Mouse (Mus musculus): ENCODE data around the gene Fau. TPM values are rescaled to one million over a fixed set of nuclear protein-coding genes. Genes with fewer than 3 reads are reported as not detected.

Fau gene
- total and polyA plus RNA-seq, 2 experiments: 455 to 820 TPM

DNA sequence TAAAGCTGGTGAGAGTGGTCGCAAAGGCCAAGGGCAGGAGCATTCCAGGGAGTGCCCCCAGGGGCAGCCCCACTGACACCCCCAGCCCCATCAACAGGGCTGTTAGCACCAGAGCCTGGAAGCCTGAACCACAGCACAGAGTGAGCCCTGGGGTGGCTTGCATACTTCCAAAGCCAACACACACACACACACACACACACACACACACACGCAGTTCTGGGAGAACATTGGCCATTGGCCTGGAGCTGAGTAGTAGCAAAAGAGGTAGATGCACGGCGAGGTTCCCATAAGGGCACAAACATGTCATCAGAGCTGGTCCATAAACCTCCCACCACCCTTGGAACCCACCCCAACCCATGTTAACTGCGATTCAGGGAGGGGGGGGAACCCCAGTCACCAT, 8.9 kb downstream of the Fau start:
- H3K36me3 ChIP-seq (ENCODE audit: control insufficient read depth, insufficient read depth, low read length): no peaks in the 10 kb centered on the region; the same call in 1 of the 2 replicates
- peak overlapping the region; percentile 31 for H3K9ac ChIP-seq (ENCODE audit: low read depth, low read length)
- H3K79me2 ChIP-seq (ENCODE audit: control insufficient read depth, insufficient read depth, low read length): peaks cover 5% of the 10 kb centered on the region; the same call in 1 of the 2 replicates
- peak overlapping the region; percentile 74; the same call in 1 of the 2 replicates for H3K4me3 ChIP-seq (ENCODE audit: insufficient read depth, low read depth, low read length)
- WGBS: 21% methylated on average over 5 of the region's 5 CpGs
- H3K27me3 ChIP-seq (ENCODE audit: control insufficient read depth, insufficient read depth, low read length): no peaks in the 10 kb centered on the region
- no peak for TF ChIP-seq CTCF (IDR thresholded peaks at IDR 0.05; ENCODE audit: low read depth, low read length)
- TF ChIP-seq POLR2A (IDR thresholded peaks at IDR 0.05; ENCODE audit: extremely low read depth, insufficient read depth, low read length): no peak
- DNase-seq (ENCODE audit: extremely low read depth, low read depth, low spot score): no peak
- peak overlapping the region; percentile 23; the same call in 1 of the 2 replicates for H3K27ac ChIP-seq (replicated peaks; ENCODE audit: insufficient read depth, low read depth, low read length)
- H3K4me1 ChIP-seq (ENCODE audit: control insufficient read depth, insufficient read depth, low read length): peaks cover 24% of the 10 kb centered on the region

DNA sequence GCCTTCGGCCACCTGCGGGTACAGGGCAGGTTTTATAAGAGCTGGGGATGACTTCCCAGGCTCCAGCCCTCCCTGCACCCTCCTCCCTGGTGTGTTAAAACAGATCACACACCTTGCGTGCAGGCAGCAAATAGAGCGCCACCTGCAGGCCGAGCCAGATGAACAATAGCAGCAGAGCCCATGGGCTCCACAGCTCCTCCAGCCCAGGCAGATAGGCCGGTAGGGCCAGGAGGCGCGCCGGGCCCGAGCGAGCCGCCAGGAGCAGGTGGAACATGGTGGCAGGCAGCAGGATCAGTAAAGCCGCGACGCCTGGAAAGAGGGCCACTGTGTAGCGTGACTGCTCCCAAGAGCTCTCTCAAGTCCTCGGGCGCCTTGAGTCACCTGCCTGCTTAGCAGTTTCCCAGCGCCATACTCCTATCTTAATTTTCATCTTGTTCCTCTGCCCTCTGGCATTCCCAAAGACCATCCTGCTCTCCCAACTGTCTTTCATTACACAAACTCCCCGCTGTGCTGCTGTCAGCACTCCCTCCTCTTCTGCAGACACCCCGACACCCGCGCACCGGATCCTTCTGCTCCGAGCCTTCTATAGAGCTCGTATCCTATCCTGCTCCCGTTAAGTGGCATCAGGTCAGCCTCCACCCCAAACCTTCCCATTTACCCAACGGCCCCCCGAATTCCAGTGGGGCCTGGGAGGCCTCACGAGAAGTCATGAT, 9.5 kb downstream of the Fau start:
- peak overlapping the region; percentile 85 for H3K9ac ChIP-seq (ENCODE audit: low read depth, low read length)
- H3K4me1 ChIP-seq (ENCODE audit: control insufficient read depth, insufficient read depth, low read length): peaks cover 23% of the 10 kb centered on the region
- no peaks in the 10 kb centered on the region; the same call in 1 of the 2 replicates for H3K36me3 ChIP-seq (ENCODE audit: control insufficient read depth, insufficient read depth, low read length)
- WGBS: under 1% methylated on average over 30 of the region's 30 CpGs
- DNase-seq (ENCODE audit: extremely low read depth, low read depth, low spot score): peak; percentile 70
- no peaks in the 10 kb centered on the region for H3K27me3 ChIP-seq (ENCODE audit: control insufficient read depth, insufficient read depth, low read length)
- peak overlapping the region; percentile 71 for H3K27ac ChIP-seq (replicated peaks; ENCODE audit: insufficient read depth, low read depth, low read length)
- TF ChIP-seq CTCF (IDR thresholded peaks at IDR 0.05; ENCODE audit: low read depth, low read length): peak; percentile 93
- no peak for TF ChIP-seq POLR2A (IDR thresholded peaks at IDR 0.05; ENCODE audit: extremely low read depth, insufficient read depth, low read length)
- H3K4me3 ChIP-seq (ENCODE audit: insufficient read depth, low read depth, low read length): peak overlapping the region; percentile 74
- peaks cover 5% of the 10 kb centered on the region; the same call in 1 of the 2 replicates for H3K79me2 ChIP-seq (ENCODE audit: control insufficient read depth, insufficient read depth, low read length)

DNA sequence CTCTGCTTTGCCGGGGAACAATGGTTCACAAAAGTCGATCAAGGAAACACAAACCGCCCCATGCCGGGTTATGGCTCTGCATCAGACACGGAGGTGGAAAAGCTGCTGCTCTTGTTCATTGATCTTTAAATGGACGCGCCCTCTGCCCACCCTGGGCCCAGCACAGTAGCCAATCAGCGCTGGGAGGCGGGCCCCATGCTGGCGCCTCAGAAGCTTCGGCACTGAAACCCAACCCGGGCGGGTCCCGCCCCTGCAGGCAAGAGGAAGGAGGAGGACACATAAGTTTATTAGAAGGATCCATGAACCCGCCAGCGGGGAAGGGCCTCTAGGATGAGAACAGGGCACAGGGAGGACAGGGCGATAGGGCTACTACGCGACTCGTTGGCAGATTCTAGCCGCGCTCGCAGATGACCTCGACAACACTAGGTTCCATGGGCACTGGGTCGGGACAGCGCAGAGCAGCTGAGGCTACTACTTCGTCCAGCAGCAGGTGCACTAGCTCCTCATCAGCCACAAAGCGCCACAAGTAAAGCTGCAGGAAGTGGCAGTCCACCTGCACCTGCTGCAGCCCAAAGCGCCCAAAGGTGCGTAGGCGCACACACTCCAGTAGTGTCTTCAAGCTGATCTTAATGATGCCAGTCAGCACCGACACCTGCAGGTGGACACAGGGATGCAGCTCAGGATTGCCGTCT, 10.2 kb downstream of the Fau start, which contains the start of gene Tm7sf2:
TSS of gene Tm7sf2 (minus strand) at position 650 of the 692 bp plus-strand sequence.
- Histone ChIP-seq H3K36me3 (ENCODE audit: control insufficient read depth, insufficient read depth, low read length) (no peaks in the 10 kb centered on the region; the same call in 1 of the 2 replicates), H3K79me2 (ENCODE audit: control insufficient read depth, insufficient read depth, low read length) (peaks cover 5% of the 10 kb centered on the region; the same call in 1 of the 2 replicates), H3K27me3 (ENCODE audit: control insufficient read depth, insufficient read depth, low read length) (no peaks in the 10 kb centered on the region), H3K4me1 (ENCODE audit: control insufficient read depth, insufficient read depth, low read length) (peaks cover 16% of the 10 kb centered on the region), H3K9ac (ENCODE audit: low read depth, low read length) (peak within 1 kb of the TSS; percentile 85), H3K27ac (replicated peaks; ENCODE audit: insufficient read depth, low read depth, low read length) (peak within 1 kb of the TSS; percentile 71), H3K4me3 (ENCODE audit: insufficient read depth, low read depth, low read length) (peak within 1 kb of the TSS; percentile 74)
- TF ChIP-seq CTCF (IDR thresholded peaks at IDR 0.05; ENCODE audit: low read depth, low read length): no peak
- TF ChIP-seq POLR2A (IDR thresholded peaks at IDR 0.05; ENCODE audit: extremely low read depth, insufficient read depth, low read length): peak; percentile 67; the same call in 1 of the 2 replicates
- 11% methylated on average over 33 of the region's 33 CpGs for WGBS
- peak; percentile 89 for DNase-seq (ENCODE audit: extremely low read depth, low read depth, low spot score)

DNA sequence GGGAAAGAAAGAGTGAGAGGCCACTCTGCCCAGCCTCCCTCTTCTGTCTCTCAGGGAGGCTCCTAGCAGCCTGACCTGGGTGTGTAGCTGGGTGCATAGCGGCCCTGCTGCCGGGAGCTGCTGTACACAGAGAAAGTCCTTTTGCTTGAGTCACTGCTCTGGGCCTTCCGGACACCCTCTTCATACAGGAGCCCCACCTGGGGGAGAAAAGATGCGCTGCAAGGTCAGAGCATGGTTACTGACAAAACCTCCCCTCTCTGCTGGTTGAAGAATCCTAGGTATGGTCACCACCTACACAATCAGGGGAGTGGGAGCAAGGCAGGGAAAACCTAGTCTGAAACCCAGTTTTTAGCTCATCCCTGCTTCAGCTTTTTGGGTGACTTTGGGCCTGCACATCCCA, 11.3 kb downstream of the Fau start:
- WGBS: 90% methylated on average over 4 of the region's 4 CpGs
- Histone ChIP-seq H3K4me1 (ENCODE audit: control insufficient read depth, insufficient read depth, low read length) (peaks cover 12% of the 10 kb centered on the region), H3K79me2 (ENCODE audit: control insufficient read depth, insufficient read depth, low read length) (peaks cover 5% of the 10 kb centered on the region; the same call in 1 of the 2 replicates), H3K27ac (replicated peaks; ENCODE audit: insufficient read depth, low read depth, low read length) (no peak overlapping the region), H3K27me3 (ENCODE audit: control insufficient read depth, insufficient read depth, low read length) (no peaks in the 10 kb centered on the region), H3K4me3 (ENCODE audit: insufficient read depth, low read depth, low read length) (no peak overlapping the region), H3K9ac (ENCODE audit: low read depth, low read length) (no peak overlapping the region), H3K36me3 (ENCODE audit: control insufficient read depth, insufficient read depth, low read length) (no peaks in the 10 kb centered on the region; the same call in 1 of the 2 replicates)
- no peak for DNase-seq (ENCODE audit: extremely low read depth, low read depth, low spot score)
- TF ChIP-seq POLR2A (IDR thresholded peaks at IDR 0.05; ENCODE audit: extremely low read depth, insufficient read depth, low read length) (no peak), CTCF (IDR thresholded peaks at IDR 0.05; ENCODE audit: low read depth, low read length) (no peak)

DNA sequence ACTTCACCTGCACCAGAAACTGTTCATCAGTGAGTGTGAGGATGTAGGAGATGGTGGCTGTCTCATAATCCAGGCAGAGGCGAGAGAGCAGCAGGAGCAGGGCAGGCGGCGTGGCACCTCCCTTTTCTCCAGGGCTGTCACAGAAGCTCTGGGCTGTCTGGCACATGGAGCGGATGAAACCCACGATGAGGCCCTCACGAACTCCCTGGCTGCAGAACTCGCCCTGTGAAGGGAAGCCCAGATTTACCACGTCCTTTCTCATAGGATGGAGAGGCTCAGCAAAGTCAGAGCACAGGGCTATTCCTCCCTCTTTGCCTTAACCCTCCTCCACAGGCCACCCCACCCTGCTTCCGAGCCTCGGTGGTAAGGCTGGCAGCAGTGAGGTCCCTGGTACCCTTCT, 12.2 kb downstream of the Fau start:
- Histone ChIP-seq H3K36me3 (ENCODE audit: control insufficient read depth, insufficient read depth, low read length) (no peaks in the 10 kb centered on the region; the same call in 1 of the 2 replicates), H3K9ac (ENCODE audit: low read depth, low read length) (no peak overlapping the region), H3K4me3 (ENCODE audit: insufficient read depth, low read depth, low read length) (no peak overlapping the region), H3K27me3 (ENCODE audit: control insufficient read depth, insufficient read depth, low read length) (no peaks in the 10 kb centered on the region), H3K27ac (replicated peaks; ENCODE audit: insufficient read depth, low read depth, low read length) (no peak overlapping the region), H3K4me1 (ENCODE audit: control insufficient read depth, insufficient read depth, low read length) (peaks cover 12% of the 10 kb centered on the region), H3K79me2 (ENCODE audit: control insufficient read depth, insufficient read depth, low read length) (peaks cover 5% of the 10 kb centered on the region; the same call in 1 of the 2 replicates)
- DNase-seq (ENCODE audit: extremely low read depth, low read depth, low spot score): no peak
- TF ChIP-seq POLR2A (IDR thresholded peaks at IDR 0.05; ENCODE audit: extremely low read depth, insufficient read depth, low read length): no peak
- TF ChIP-seq CTCF (IDR thresholded peaks at IDR 0.05; ENCODE audit: low read depth, low read length): no peak
- WGBS: 94% methylated on average over 10 of the region's 10 CpGs
